Mouse (Mus musculus): ENCODE measurements around the gene Raver1. TPM values are rescaled to one million over a fixed set of nuclear protein-coding genes. Genes with fewer than 3 reads are reported as not detected.

The Raver1 gene
- polyA plus RNA-seq, 1 experiment = 29.9 TPM

- no peak for TF ChIP-seq CTCF (IDR thresholded peaks at IDR 0.05; ENCODE audit: borderline replicate concordance, insufficient read depth, low read depth, low read length)
- no peak for TF ChIP-seq POLR2A (IDR thresholded peaks at IDR 0.05; ENCODE audit: borderline replicate concordance, insufficient read depth, low read length)
Observed at GRCm38 (mm10) chr9:21030055-21030600, 61.7 kb downstream of the Raver1 start.

GRCm38 (mm10) chr9:21029291-21030054 lies 62.3 kb downstream of the Raver1 start, which contains the start of gene Icam4:
Gene Icam4 (plus strand): TSS chr9:21029373.
- Histone ChIP-seq H3K4me3 (replicated peaks; ENCODE audit: insufficient read depth, low read depth, low read length) (peak within 1 kb of the TSS; percentile 30), H3K27ac (ENCODE audit: insufficient read depth, low read length) (no peak within 1 kb of the TSS), H3K4me1 (ENCODE audit: control insufficient read depth, insufficient read depth, low read length) (peaks cover 9% of the 10 kb centered on the region), H3K27me3 (ENCODE audit: control insufficient read depth, insufficient read depth, low read length) (no peaks in the 10 kb centered on the region; the same call in 1 of the 2 replicates)
- DNase-seq = peak; percentile 52 to 63
- peak; percentile 61 for TF ChIP-seq CTCF (IDR thresholded peaks at IDR 0.05; ENCODE audit: borderline replicate concordance, insufficient read depth, low read depth, low read length)
- no peak for TF ChIP-seq POLR2A (IDR thresholded peaks at IDR 0.05; ENCODE audit: borderline replicate concordance, insufficient read depth, low read length)
- WGBS = 3% methylated on average over 37 of the region's 37 CpGs

More at GRCm38 (mm10) chr9:21030055-21030600, 61.7 kb downstream of the Raver1 start:
- Histone ChIP-seq H3K27me3 (ENCODE audit: control insufficient read depth, insufficient read depth, low read length) (no peaks in the 10 kb centered on the region; the same call in 1 of the 2 replicates), H3K4me3 (replicated peaks; ENCODE audit: insufficient read depth, low read depth, low read length) (no peak overlapping the region), H3K27ac (ENCODE audit: insufficient read depth, low read length) (no peak overlapping the region), H3K4me1 (ENCODE audit: control insufficient read depth, insufficient read depth, low read length) (peaks cover 9% of the 10 kb centered on the region)
- WGBS = 25% methylated on average over 22 of the region's 22 CpGs
- DNase-seq = no peak

GRCm38 (mm10) chr9:21028560-21029110 lies 63.2 kb downstream of the Raver1 start:
- no peak for TF ChIP-seq POLR2A (IDR thresholded peaks at IDR 0.05; ENCODE audit: borderline replicate concordance, insufficient read depth, low read length)
- no peak for TF ChIP-seq CTCF (IDR thresholded peaks at IDR 0.05; ENCODE audit: borderline replicate concordance, insufficient read depth, low read depth, low read length)
- no peak for DNase-seq
- Histone ChIP-seq H3K27ac (ENCODE audit: insufficient read depth, low read length) (no peak overlapping the region), H3K4me3 (replicated peaks; ENCODE audit: insufficient read depth, low read depth, low read length) (no peak overlapping the region), H3K27me3 (ENCODE audit: control insufficient read depth, insufficient read depth, low read length) (no peaks in the 10 kb centered on the region; the same call in 1 of the 2 replicates), H3K4me1 (ENCODE audit: control insufficient read depth, insufficient read depth, low read length) (peaks cover 9% of the 10 kb centered on the region)
- WGBS = 84% methylated on average over 6 of the region's 6 CpGs

- H3K4me3 ChIP-seq (replicated peaks; ENCODE audit: insufficient read depth, low read depth, low read length) = no peak overlapping the region
- TF ChIP-seq POLR2A (IDR thresholded peaks at IDR 0.05; ENCODE audit: borderline replicate concordance, insufficient read depth, low read length) = no peak
- no peak for TF ChIP-seq CTCF (IDR thresholded peaks at IDR 0.05; ENCODE audit: borderline replicate concordance, insufficient read depth, low read depth, low read length)
- H3K4me1 ChIP-seq (ENCODE audit: control insufficient read depth, insufficient read depth, low read length) = peaks cover 5% of the 10 kb centered on the region
- H3K27ac ChIP-seq (ENCODE audit: insufficient read depth, low read length) = no peak overlapping the region
- H3K27me3 ChIP-seq (ENCODE audit: control insufficient read depth, insufficient read depth, low read length) = no peaks in the 10 kb centered on the region; the same call in 1 of the 2 replicates
- no peak for DNase-seq
- 39% methylated on average over 8 of the region's 8 CpGs for WGBS
Observed at GRCm38 (mm10) chr9:21027774-21028290, 64.0 kb downstream of the Raver1 start.

GRCm38 (mm10) chr9:21026849-21027248 lies 65.0 kb downstream of the Raver1 start:
- TF ChIP-seq CTCF (IDR thresholded peaks at IDR 0.05; ENCODE audit: borderline replicate concordance, insufficient read depth, low read depth, low read length) = no peak
- TF ChIP-seq POLR2A (IDR thresholded peaks at IDR 0.05; ENCODE audit: borderline replicate concordance, insufficient read depth, low read length) = no peak
- DNase-seq = no peak
- Histone ChIP-seq H3K4me1 (ENCODE audit: control insufficient read depth, insufficient read depth, low read length) (peaks cover 5% of the 10 kb centered on the region), H3K4me3 (replicated peaks; ENCODE audit: insufficient read depth, low read depth, low read length) (no peak overlapping the region), H3K27ac (ENCODE audit: insufficient read depth, low read length) (no peak overlapping the region), H3K27me3 (ENCODE audit: control insufficient read depth, insufficient read depth, low read length) (no peaks in the 10 kb centered on the region; the same call in 1 of the 2 replicates)
- whole genome bisulfite sequencing = 68% methylated on average over 12 of the region's 12 CpGs

- WGBS = 71% methylated on average over 19 of the region's 19 CpGs
Observed at GRCm38 (mm10) chr9:21025258-21025810, 66.5 kb downstream of the Raver1 start.

More at GRCm38 (mm10) chr9:21025258-21025810, 66.5 kb downstream of the Raver1 start:
- Histone ChIP-seq H3K27ac (ENCODE audit: insufficient read depth, low read length) (no peak overlapping the region), H3K4me1 (ENCODE audit: control insufficient read depth, insufficient read depth, low read length) (peaks cover 5% of the 10 kb centered on the region), H3K27me3 (ENCODE audit: control insufficient read depth, insufficient read depth, low read length) (no peaks in the 10 kb centered on the region; the same call in 1 of the 2 replicates), H3K4me3 (replicated peaks; ENCODE audit: insufficient read depth, low read depth, low read length) (no peak overlapping the region)
- TF ChIP-seq CTCF (IDR thresholded peaks at IDR 0.05; ENCODE audit: borderline replicate concordance, insufficient read depth, low read depth, low read length) = no peak
- no peak for TF ChIP-seq POLR2A (IDR thresholded peaks at IDR 0.05; ENCODE audit: borderline replicate concordance, insufficient read depth, low read length)
- DNase-seq = no peak

Other genes with a start within 250 kb of the Raver1 start
- gene A230050P20Rik, start 223.4 kb downstream of the Raver1 start, polyA plus RNA-seq (2012; rRNA removed) = 169 and 171 TPM in 2 replicates
- 11.1 and 12.4 TPM in 2 replicates for gene Angptl6, start 212.3 kb downstream of the Raver1 start, polyA plus RNA-seq (2012; rRNA removed)
- 45.3 and 50.2 TPM in 2 replicates for gene Ppan, start 203.8 kb downstream of the Raver1 start, polyA plus RNA-seq (2012; rRNA removed)
- gene Eif3g, start 193.4 kb downstream of the Raver1 start, polyA plus RNA-seq (2012; rRNA removed) = 129 and 130 TPM in 2 replicates
- 45.0 and 45.3 TPM in 2 replicates for gene Dnmt1, start 132.1 kb downstream of the Raver1 start, polyA plus RNA-seq (2012; rRNA removed)
- 1.8 and 1.9 TPM in 2 replicates for gene S1pr2, start 115.2 kb downstream of the Raver1 start, polyA plus RNA-seq (2012; rRNA removed)
- gene Mrpl4, start 89.3 kb downstream of the Raver1 start, polyA plus RNA-seq (2012; rRNA removed) = 135 and 139 TPM in 2 replicates
- 1.4 and 1.6 TPM in 2 replicates for gene Icam1, start 76.0 kb downstream of the Raver1 start, polyA plus RNA-seq (2012; rRNA removed)
- 0.32 and 0.65 TPM in 2 replicates for gene Icam4, start 62.6 kb downstream of the Raver1 start, polyA plus RNA-seq (2012; rRNA removed)
- 1.6 and 2.5 TPM in 2 replicates for gene Icam5, start 59.9 kb downstream of the Raver1 start, polyA plus RNA-seq (2012; rRNA removed)
- gene Zglp1, start 24.9 kb downstream of the Raver1 start, polyA plus RNA-seq (2012; rRNA removed) = 1.0 TPM in 1 of 2 replicates, not detected in the other
- gene Gm49373, start 18.9 kb downstream of the Raver1 start, polyA plus RNA-seq (2012; rRNA removed) = 1.8 and 2.2 TPM in 2 replicates
- gene Fdx1l, start 18.4 kb downstream of the Raver1 start, polyA plus RNA-seq (2012; rRNA removed) = 78.0 and 83.9 TPM in 2 replicates
- 2.6 and 4.1 TPM in 2 replicates for gene Gm38431, start within 50 bp of the Raver1 start, polyA plus RNA-seq (2012; rRNA removed)
- gene Tyk2, start 39.2 kb upstream of the Raver1 start, polyA plus RNA-seq (2012; rRNA removed) = 17.2 and 17.9 TPM in 2 replicates
- gene Cdc37, start 58.0 kb upstream of the Raver1 start, polyA plus RNA-seq (2012; rRNA removed) = 189 and 202 TPM in 2 replicates
- 51.2 and 57.4 TPM in 2 replicates for gene Pde4a, start 73.7 kb upstream of the Raver1 start, polyA plus RNA-seq (2012; rRNA removed)
- 60.5 and 63.1 TPM in 2 replicates for gene Keap1, start 147.4 kb upstream of the Raver1 start, polyA plus RNA-seq (2012; rRNA removed)
- gene S1pr5, start 156.4 kb upstream of the Raver1 start, polyA plus RNA-seq (2012; rRNA removed) = 40.8 and 44.6 TPM in 2 replicates
- 70.9 and 72.4 TPM in 2 replicates for gene Atg4d, start 173.3 kb upstream of the Raver1 start, polyA plus RNA-seq (2012; rRNA removed)
- 46.8 and 48.2 TPM in 2 replicates for gene Kri1, start 196.0 kb upstream of the Raver1 start, polyA plus RNA-seq (2012; rRNA removed)
- gene Cdkn2d, start 199.4 kb upstream of the Raver1 start, polyA plus RNA-seq (2012; rRNA removed) = 76.6 and 88.6 TPM in 2 replicates
- gene Ap1m2, start 220.3 kb upstream of the Raver1 start, polyA plus RNA-seq (2012; rRNA removed) = 1.6 and 1.8 TPM in 2 replicates
- 67.7 and 70.3 TPM in 2 replicates for gene Slc44a2, start 228.7 kb upstream of the Raver1 start, polyA plus RNA-seq (2012; rRNA removed)

Data from cerebellum, adult 2 months (tissue).